Mouse (Mus musculus) bone marrow, adult 2 months (tissue): ENCODE results near the gene Gm49450. TPM values are rescaled to one million over a fixed set of nuclear protein-coding genes. Genes with fewer than 3 reads are reported as not detected.

ENCODE experiments used
- H3K27ac ChIP-seq: fragments of 200-500 bp; 2 replicates; pipeline ENCODE4 v1.5.1; 2012; ENCODE audit warnings: low read depth, mild to moderate bottlenecking, control low read depth, inconsistent platforms, low read length; ENCODE audit not compliant: control insufficient read depth, poor library complexity, insufficient read depth
- H3K4me1 ChIP-seq: fragments of 200-500 bp; 2 replicates; pipeline ENCODE4 v1.6.1; 2011; ENCODE audit warnings: low read length; ENCODE audit not compliant: control insufficient read depth, insufficient read depth
- H3K4me3 ChIP-seq: fragments of 200-500 bp; replicated peaks from 2 replicates; pipeline ENCODE3; 2011; ENCODE audit warnings: mild to moderate bottlenecking, low read depth, low read length, control low read depth; ENCODE audit not compliant: control insufficient read depth
- CTCF ChIP-seq: fragments of 200-500 bp; IDR thresholded peaks from 2 replicates; pipeline ENCODE4 v1.5.1; 2011; ENCODE audit warnings: low read length, control low read depth; ENCODE audit not compliant: control insufficient read depth, insufficient read depth
- POLR2A ChIP-seq: fragments of 200-500 bp; IDR thresholded peaks from 2 replicates; pipeline ENCODE4 v1.6.1; 2011; ENCODE audit warnings: low read depth, mild to moderate bottlenecking, control low read depth, low read length, borderline replicate concordance; ENCODE audit not compliant: control insufficient read depth
- WGBS: fragments of 180-500 bp; shearing (Covaris S2); methylation state at CpG from one replicate; pipeline ENCODE4 v1.1.7; 2018; 5-methylcytosine and 5-hydroxymethylcytosine counted together
- polyA plus RNA-seq: library from polyadenylated mRNA; stranded (reverse); fragments of >200 nt; gene quantifications from 2 replicates; pipeline ENCODE4 v1.2.4, GENCODE M21; 2011; ENCODE audit warnings: low replicate concordance; ENCODE audit not compliant: missing spikeins, insufficient read depth, insufficient read length

Gm49450 gene
- polyA plus RNA-seq, 1 experiment, result not detected

DNA sequence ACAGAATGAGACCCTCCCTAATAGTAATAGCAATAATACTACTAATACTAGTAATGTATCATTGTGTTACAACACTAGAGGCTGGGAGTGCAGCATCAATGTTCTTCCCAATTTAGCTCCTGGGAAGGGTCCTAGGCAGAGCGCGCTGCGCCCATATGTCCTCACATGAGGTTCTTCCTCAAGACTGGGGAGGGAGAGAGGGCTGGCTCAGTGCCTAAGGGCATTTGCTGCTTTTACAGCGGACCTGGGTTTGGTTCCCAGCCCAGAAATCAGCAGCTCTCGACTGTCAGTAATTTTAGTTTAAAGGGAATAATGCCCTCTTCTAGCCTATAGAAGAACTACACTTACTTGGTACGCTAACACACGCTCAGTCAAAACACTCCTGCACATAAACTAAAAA lies 65.8 kb downstream of the Gm49450 start:
- no peaks in the 10 kb centered on the region for H3K4me1 ChIP-seq
- H3K27ac ChIP-seq, result no peak overlapping the region
- H3K4me3 ChIP-seq, result no peak overlapping the region
- TF ChIP-seq POLR2A, result no peak
- TF ChIP-seq CTCF, result no peak
- 83% methylated on average over 7 of the region's 7 CpGs for WGBS

DNA sequence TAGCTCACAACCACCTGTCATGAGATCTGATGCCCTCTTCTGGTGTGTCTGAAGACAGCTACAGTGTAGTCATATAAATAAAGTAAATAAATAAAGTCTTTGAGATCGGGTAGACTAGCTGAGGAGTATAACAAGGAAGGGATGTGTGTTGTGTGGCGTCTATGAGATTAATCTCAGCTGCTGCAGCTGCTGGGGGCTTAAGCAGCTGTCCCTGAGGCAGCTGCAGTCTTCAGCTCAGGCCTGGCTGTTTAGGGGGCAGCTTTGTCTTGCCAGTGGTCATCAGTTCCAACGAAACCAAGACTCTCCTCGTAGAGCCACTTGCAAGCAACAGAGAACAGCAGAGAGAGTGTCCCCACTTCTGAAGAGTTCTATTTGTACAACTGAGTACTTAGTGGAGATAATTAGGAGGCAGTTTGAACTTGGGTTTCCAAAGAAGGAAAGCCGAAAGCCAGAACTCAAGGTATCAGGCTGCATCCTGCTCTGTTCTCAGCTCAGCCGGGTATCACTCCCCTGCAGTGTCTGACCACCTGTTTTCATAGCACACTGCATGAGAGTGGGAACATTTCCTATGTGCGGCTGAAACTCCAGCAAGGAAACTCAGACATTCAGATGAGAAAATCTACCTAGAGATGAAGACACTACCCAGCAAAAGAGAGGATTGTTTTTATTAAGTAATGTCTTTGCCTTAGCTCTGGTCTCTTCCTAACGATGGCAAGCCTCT lies 66.5 kb downstream of the Gm49450 start:
- H3K4me3 ChIP-seq, result no peak overlapping the region
- WGBS, result 75% methylated on average over 8 of the region's 8 CpGs
- TF ChIP-seq CTCF, result no peak
- TF ChIP-seq POLR2A, result no peak
- H3K4me1 ChIP-seq, result no peaks in the 10 kb centered on the region
- no peak overlapping the region for H3K27ac ChIP-seq

DNA sequence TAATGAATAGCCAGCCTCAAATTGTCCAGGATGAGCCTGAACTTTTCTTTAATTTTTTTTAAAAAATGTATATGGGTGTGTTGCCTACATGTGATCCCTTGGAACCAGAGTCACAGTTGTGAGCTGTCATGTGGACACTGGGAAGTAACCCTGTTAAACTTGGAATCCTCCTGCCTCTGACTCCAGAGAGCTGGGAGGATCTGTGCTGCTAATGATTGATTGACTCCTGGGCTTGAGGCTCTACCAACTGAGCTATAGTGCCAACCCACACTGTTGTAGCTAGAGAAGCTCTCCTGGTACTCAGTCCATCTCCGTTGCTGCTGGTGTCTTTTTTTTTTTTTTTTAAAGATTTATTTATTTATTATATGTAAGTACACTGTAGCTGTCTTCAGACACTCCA lies 69.2 kb downstream of the Gm49450 start:
- 83% methylated on average over 1 of the region's 1 CpGs for WGBS
- no peak for TF ChIP-seq POLR2A
- no peak for TF ChIP-seq CTCF
- no peak overlapping the region for H3K27ac ChIP-seq
- no peak overlapping the region for H3K4me3 ChIP-seq
- no peaks in the 10 kb centered on the region; the same call in 1 of the 2 replicates for H3K4me1 ChIP-seq

DNA sequence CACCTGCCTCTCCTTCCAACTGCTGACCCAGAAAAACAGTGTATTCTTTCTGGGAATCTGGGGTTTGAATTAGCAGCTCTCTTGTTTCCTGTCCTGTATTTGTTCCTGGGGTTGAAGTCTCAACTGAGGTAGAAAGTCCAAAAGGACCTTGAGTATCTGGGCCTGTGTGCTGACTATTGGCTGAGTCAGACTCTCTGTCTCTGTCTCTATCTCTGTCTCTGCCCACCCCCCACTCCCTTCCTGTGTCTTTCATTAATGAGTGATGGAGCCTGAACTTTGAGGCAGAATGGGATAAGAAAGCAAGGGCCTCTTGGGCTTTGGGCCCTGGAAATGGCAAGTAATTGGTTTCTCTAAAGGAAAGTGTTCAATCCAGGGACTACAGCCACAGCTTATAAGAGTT lies 69.7 kb downstream of the Gm49450 start:
- H3K27ac ChIP-seq, result no peak overlapping the region
- no peaks in the 10 kb centered on the region; the same call in 1 of the 2 replicates for H3K4me1 ChIP-seq
- no peak overlapping the region for H3K4me3 ChIP-seq
- TF ChIP-seq POLR2A (no peak), CTCF (no peak)

Other genes starting within 250 kb of the Gm49450 start
- not detected in 2 replicates for gene Ccdc65, start 245.3 kb downstream of the Gm49450 start, polyA plus RNA-seq
- 0.74 TPM in 1 of 2 replicates, not detected in the other for gene Fkbp11, start 225.4 kb downstream of the Gm49450 start, polyA plus RNA-seq
- 11.0 and 19.8 TPM in 2 replicates for gene Arf3, start 190.3 kb downstream of the Gm49450 start, polyA plus RNA-seq
- 1.1 and 1.4 TPM in 2 replicates for gene Wnt10b, start 175.4 kb downstream of the Gm49450 start, polyA plus RNA-seq
- gene Wnt1, start 163.7 kb downstream of the Gm49450 start, polyA plus RNA-seq, result not detected in 2 replicates
- 0.25 TPM in 1 of 2 replicates, not detected in the other for gene Ddn, start 144.1 kb downstream of the Gm49450 start, polyA plus RNA-seq
- 64.8 and 107 TPM in 2 replicates for gene Prkag1, start 122.0 kb downstream of the Gm49450 start, polyA plus RNA-seq
- gene Kmt2d, start 82.3 kb downstream of the Gm49450 start, polyA plus RNA-seq, result 67.1 and 105 TPM in 2 replicates
- gene Rhebl1, start 59.0 kb downstream of the Gm49450 start, polyA plus RNA-seq, result 9.6 and 9.8 TPM in 2 replicates
- gene Dhh, start 55.0 kb downstream of the Gm49450 start, polyA plus RNA-seq, result 0.60 TPM in 1 of 2 replicates, not detected in the other
- gene Lmbr1l, start 35.3 kb downstream of the Gm49450 start, polyA plus RNA-seq, result 32.7 and 73.3 TPM in 2 replicates
- 812 and 942 TPM in 2 replicates for gene Tuba1b, start 19.0 kb downstream of the Gm49450 start, polyA plus RNA-seq
- 22.2 and 97.6 TPM in 2 replicates for gene Tuba1a, start 152 bp upstream of the Gm49450 start, polyA plus RNA-seq
- gene Tuba1c, start 76.3 kb upstream of the Gm49450 start, polyA plus RNA-seq, result 168 and 176 TPM in 2 replicates
- gene Prph, start 101.6 kb upstream of the Gm49450 start, polyA plus RNA-seq, result not detected in 2 replicates
- gene Troap, start 121.0 kb upstream of the Gm49450 start, polyA plus RNA-seq, result 94.5 and 103 TPM in 2 replicates
- 0.66 and 2.4 TPM in 2 replicates for gene C1ql4, start 134.3 kb upstream of the Gm49450 start, polyA plus RNA-seq
- gene Dnajc22, start 139.6 kb upstream of the Gm49450 start, polyA plus RNA-seq, result 1.6 TPM in 1 of 2 replicates, not detected in the other
- 0.52 and 2.5 TPM in 2 replicates for gene Spats2, start 172.4 kb upstream of the Gm49450 start, polyA plus RNA-seq